Mouse (Mus musculus): Measurements from ENCODE around the gene Tdpoz4.
"Not testable (repeated sequence)": the region's sequence is repeated elsewhere in the genome, so short reads cannot be mapped to it uniquely, and the experiment has no call there.

Gene Tdpoz4

GRCm38 (mm10) chr3:93796098-93796497, at the start of gene Tdpoz4:
Gene Tdpoz4, plus strand, starts transcription at chr3:93796398.
- not testable (repeated sequence) for DNase-seq (ENCODE audit: low spot score in 2 of 2)

- not testable (repeated sequence) for DNase-seq (ENCODE audit: low spot score in 2 of 2)
These were observed 42.2 kb upstream of the Tdpoz4 start for GRCm38 (mm10) chr3:93754022-93754421.

- not testable (repeated sequence) for DNase-seq (ENCODE audit: low spot score in 2 of 2)
These were observed 23.5 kb upstream of the Tdpoz4 start, which contains the start of gene Gm5773 for GRCm38 (mm10) chr3:93772700-93773099. Gene Gm5773, plus strand, starts transcription at chr3:93773000.

GRCm38 (mm10) chr3:93813341-93813740, 17.1 kb downstream of the Tdpoz4 start:
- DNase-seq (ENCODE audit: low spot score in 2 of 2) = not testable (repeated sequence)

- DNase-seq (ENCODE audit: low spot score in 2 of 2) = not testable (repeated sequence)
These were observed 29.5 kb downstream of the Tdpoz4 start, which contains the start of gene Tdpoz3 for GRCm38 (mm10) chr3:93825720-93826119. Gene Tdpoz3, plus strand, starts transcription at chr3:93826020.

Data from cerebellum, postnatal 4 days (tissue).